Mouse (Mus musculus) CH12.LX (cell line): ENCODE measurements at regions not wholly inside any gene's neighbourhood (a gene's known extent, or its start where the extent isn't known, plus 50 kb on each side); places are given as distances from the start of the nearest gene placed in this dataset.

Experiments used
- CTCF ChIP-seq, 2 experiments: IDR thresholded peaks in 1 of 2; conservative IDR thresholded peaks in 1 of 2; 2 replicates each; pipeline ENCODE4 v1.5.1; 2011 to 2012; ENCODE audit warnings: low read depth in 2 of 2, low read length in 2 of 2, improper control_type of control experiment in 1 of 2, inconsistent platforms in 1 of 2, mild to moderate bottlenecking in 1 of 2, moderate library complexity in 1 of 2
- MAFK ChIP-seq: IDR thresholded peaks from 2 replicates; pipeline ENCODE4 v1.6.1; 2011; ENCODE audit warnings: low read length, improper control_type of control experiment; ENCODE audit not compliant: insufficient replicate concordance
- MAX ChIP-seq: IDR thresholded peaks from 2 replicates; pipeline ENCODE4 v1.6.1; 2011; ENCODE audit warnings: low read length, improper control_type of control experiment
- USF2 ChIP-seq: conservative IDR thresholded peaks from 2 replicates; pipeline ENCODE4 v1.6.1; 2011; ENCODE audit warnings: low read depth, low read length, improper control_type of control experiment

- TF ChIP-seq MAX (no peak), CTCF (conservative IDR thresholded peaks at IDR 0.05 in 1 of 2, IDR thresholded peaks at IDR 0.05 in 1 of 2; ENCODE audit: low read depth in 2 of 2, low read length in 2 of 2) (no peak), MAFK (no peak), USF2 (no peak)
These were observed 839.4 kb downstream of the Diaph3 start for GRCm38 (mm10) chr14:86301666-86302065.
